Mouse (Mus musculus) hindbrain, embryonic 14.5 days (tissue): ENCODE results near the gene Gm10283. TPM values are rescaled to one million over a fixed set of nuclear protein-coding genes. Genes with fewer than 3 reads are reported as not detected.

Experiments
- ATAC-seq: fragments of 200-750 bp; cut with Nextera tagmentation; 2 replicates; pipeline ENCODE4 v1.8.0; 2017; ENCODE audit warnings: moderate number of reproducible peaks, mild to moderate bottlenecking, moderate TSS enrichment, moderate library complexity; ENCODE audit not compliant: low FRiP score
- DNase-seq: peaks from one replicate; pipeline ENCODE4 v3.0.0-alpha.2; 2015; ENCODE audit warnings: low spot score
- H3K27ac ChIP-seq: fragments of 300-500 bp; sonication (generic); 2 replicates; pipeline ENCODE4 v1.5.1; 2014; ENCODE audit warnings: mild to moderate bottlenecking, moderate library complexity
- H3K27me3 ChIP-seq: fragments of 300-500 bp; sonication (generic); 2 replicates; pipeline ENCODE4 v1.6.1; 2014; ENCODE audit warnings: mild to moderate bottlenecking, low read length, mixed read lengths; ENCODE audit not compliant: control insufficient read depth, insufficient read depth
- H3K36me3 ChIP-seq: fragments of 300-500 bp; sonication (generic); replicated peaks from 2 replicates; pipeline ENCODE4 v1.6.1; 2014; ENCODE audit not compliant: control insufficient read depth, insufficient read depth
- H3K4me1 ChIP-seq: fragments of 300-500 bp; sonication (generic); replicated peaks from 2 replicates; pipeline ENCODE4 v1.6.1; 2014; ENCODE audit warnings: antibody characterized with exemption, low read length, mixed read lengths; ENCODE audit not compliant: control insufficient read depth, insufficient read depth
- H3K4me2 ChIP-seq: fragments of 300-500 bp; sonication (generic); replicated peaks from 2 replicates; pipeline ENCODE4 v1.6.1; 2014; ENCODE audit warnings: mild to moderate bottlenecking, moderate library complexity
- H3K4me3 ChIP-seq: fragments of 300-500 bp; sonication (generic); replicated peaks from 2 replicates; pipeline ENCODE4 v1.5.1; 2014; ENCODE audit warnings: mild to moderate bottlenecking, low read length
- H3K9ac ChIP-seq: fragments of 300-500 bp; sonication (generic); 2 replicates; pipeline ENCODE4 v1.6.1; 2014
- H3K9me3 ChIP-seq: fragments of 300-500 bp; sonication (generic); 2 replicates; pipeline ENCODE4 v1.6.1; 2016; ENCODE audit warnings: low read length; ENCODE audit not compliant: control insufficient read depth
- WGBS: fragments of 180-500 bp; shearing (Covaris S2); extraction: QIAGEN DNeasy Blood & Tissue Kit; methylation state at CpG from one replicate; pipeline ENCODE4 v1.1.7; 2014; 5-methylcytosine and 5-hydroxymethylcytosine counted together
- polyA plus RNA-seq: library from polyadenylated mRNA; unstranded; fragments of >200 nt; fragmentation: Nextera tagmentation; extraction: Ambion mirVana; gene quantifications from 2 replicates; pipeline ENCODE4 v1.2.1, GENCODE M21; 2014

Gene Gm10283
- polyA plus RNA-seq, 1 experiment from 2014 or later, result not detected

DNA sequence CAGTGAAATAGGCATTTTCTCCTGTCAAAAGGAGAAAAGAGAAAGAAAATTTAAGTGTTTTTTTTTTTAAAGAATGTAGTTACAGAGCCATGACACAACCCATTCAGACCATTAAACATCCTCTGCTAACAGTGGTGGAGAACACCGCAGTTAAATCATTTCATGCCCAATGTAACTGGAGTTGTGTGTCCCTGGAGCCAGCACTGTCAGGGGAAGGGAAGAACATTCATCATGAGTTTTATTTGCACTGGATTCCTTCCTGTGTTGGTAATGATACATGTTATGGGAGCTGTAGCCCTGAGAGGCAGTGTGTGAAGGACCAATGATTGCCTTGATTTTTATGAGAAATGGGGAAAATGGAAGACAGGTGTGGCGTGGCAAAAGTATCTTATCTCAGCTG is 116.4 kb downstream of the Gm10283 start:
- Histone ChIP-seq H3K27ac (no peak overlapping the region), H3K36me3 (no peaks in the 10 kb centered on the region), H3K4me3 (no peak overlapping the region), H3K9me3 (no peaks in the 10 kb centered on the region), H3K4me1 (no peaks in the 10 kb centered on the region), H3K4me2 (no peak overlapping the region), H3K9ac (no peak overlapping the region), H3K27me3 (no peaks in the 10 kb centered on the region)
- ATAC-seq (no peak), DNase-seq (no peak)
- 82% methylated on average over 2 of the region's 2 CpGs for WGBS

Other genes with a start within 250 kb of the Gm10283 start
- gene Aadat, start 2.7 kb upstream of the Gm10283 start, polyA plus RNA-seq, result 2.0 TPM in 2 replicates
- gene Mfap3l, start 129.6 kb upstream of the Gm10283 start, polyA plus RNA-seq, result 6.8 and 7.7 TPM in 2 replicates